Mouse (Mus musculus): ENCODE results near the gene Dennd1b. TPM values are rescaled to one million over a fixed set of nuclear protein-coding genes. Genes with fewer than 3 reads are reported as not detected.

Dennd1b gene
- polyA plus RNA-seq, 1 experiment from 2014 or later = 18.3 TPM

- no peaks in the 10 kb centered on the region for H3K27me3 ChIP-seq (replicated peaks; ENCODE audit: control insufficient read depth, insufficient read depth, low read length)
- TF ChIP-seq CTCF (IDR thresholded peaks at IDR 0.05; ENCODE audit: low read depth) = no peak
- H3K4me1 ChIP-seq (replicated peaks; ENCODE audit: control insufficient read depth, insufficient read depth, low read length) = no peaks in the 10 kb centered on the region
- no peak for ATAC-seq
- no peaks in the 10 kb centered on the region for H3K9me3 ChIP-seq (ENCODE audit: control insufficient read depth)
- no peak overlapping the region for H3K4me2 ChIP-seq (replicated peaks; ENCODE audit: low read depth)
- H3K27ac ChIP-seq (ENCODE audit: low read depth, low read length) = no peak overlapping the region
- no peak overlapping the region for H3K9ac ChIP-seq (ENCODE audit: low read depth, low read length)
- WGBS = 65% methylated on average over 7 of the region's 7 CpGs
- no peaks in the 10 kb centered on the region for H3K36me3 ChIP-seq (ENCODE audit: control insufficient read depth, insufficient read depth)
- H3K4me3 ChIP-seq (ENCODE audit: low read depth, low read length) = no peak overlapping the region
These were observed 73.7 kb downstream of the Dennd1b start for GRCm38 (mm10) chr1:139036768-139037507.

- TF ChIP-seq CTCF (IDR thresholded peaks at IDR 0.05; ENCODE audit: low read depth) = no peak
- Histone ChIP-seq H3K27ac (ENCODE audit: low read depth, low read length) (no peak overlapping the region), H3K36me3 (ENCODE audit: control insufficient read depth, insufficient read depth) (no peaks in the 10 kb centered on the region), H3K4me1 (replicated peaks; ENCODE audit: control insufficient read depth, insufficient read depth, low read length) (no peaks in the 10 kb centered on the region), H3K9ac (ENCODE audit: low read depth, low read length) (no peak overlapping the region), H3K9me3 (ENCODE audit: control insufficient read depth) (no peaks in the 10 kb centered on the region), H3K4me2 (replicated peaks; ENCODE audit: low read depth) (no peak overlapping the region), H3K4me3 (ENCODE audit: low read depth, low read length) (no peak overlapping the region), H3K27me3 (replicated peaks; ENCODE audit: control insufficient read depth, insufficient read depth, low read length) (no peaks in the 10 kb centered on the region)
- WGBS = 74% methylated on average over 4 of the region's 4 CpGs
- no peak for ATAC-seq
These were observed 74.8 kb downstream of the Dennd1b start for GRCm38 (mm10) chr1:139038074-139038473.

- Histone ChIP-seq H3K27me3 (replicated peaks; ENCODE audit: control insufficient read depth, insufficient read depth, low read length) (no peaks in the 10 kb centered on the region), H3K9ac (ENCODE audit: low read depth, low read length) (no peak overlapping the region), H3K4me1 (replicated peaks; ENCODE audit: control insufficient read depth, insufficient read depth, low read length) (no peaks in the 10 kb centered on the region), H3K27ac (ENCODE audit: low read depth, low read length) (no peak overlapping the region), H3K4me3 (ENCODE audit: low read depth, low read length) (no peak overlapping the region), H3K4me2 (replicated peaks; ENCODE audit: low read depth) (no peak overlapping the region), H3K36me3 (ENCODE audit: control insufficient read depth, insufficient read depth) (no peaks in the 10 kb centered on the region), H3K9me3 (ENCODE audit: control insufficient read depth) (no peaks in the 10 kb centered on the region)
- 72% methylated on average over 3 of the region's 3 CpGs for WGBS
- TF ChIP-seq CTCF (IDR thresholded peaks at IDR 0.05; ENCODE audit: low read depth) = no peak
- no peak for ATAC-seq
These were observed 75.4 kb downstream of the Dennd1b start for GRCm38 (mm10) chr1:139038620-139039019.

GRCm38 (mm10) chr1:139039529-139040230 lies 76.4 kb downstream of the Dennd1b start:
- Histone ChIP-seq H3K4me3 (ENCODE audit: low read depth, low read length) (no peak overlapping the region), H3K4me1 (replicated peaks; ENCODE audit: control insufficient read depth, insufficient read depth, low read length) (no peaks in the 10 kb centered on the region), H3K9me3 (ENCODE audit: control insufficient read depth) (no peaks in the 10 kb centered on the region), H3K36me3 (ENCODE audit: control insufficient read depth, insufficient read depth) (no peaks in the 10 kb centered on the region), H3K9ac (ENCODE audit: low read depth, low read length) (no peak overlapping the region), H3K27ac (ENCODE audit: low read depth, low read length) (no peak overlapping the region), H3K27me3 (replicated peaks; ENCODE audit: control insufficient read depth, insufficient read depth, low read length) (no peaks in the 10 kb centered on the region), H3K4me2 (replicated peaks; ENCODE audit: low read depth) (no peak overlapping the region)
- WGBS = 78% methylated on average over 7 of the region's 7 CpGs
- no peak for ATAC-seq
- no peak for TF ChIP-seq CTCF (IDR thresholded peaks at IDR 0.05; ENCODE audit: low read depth)

- no peaks in the 10 kb centered on the region for H3K4me1 ChIP-seq (replicated peaks; ENCODE audit: control insufficient read depth, insufficient read depth, low read length)
These were observed 85.8 kb downstream of the Dennd1b start for GRCm38 (mm10) chr1:139049075-139049474.

GRCm38 (mm10) chr1:139049881-139050472 lies 86.7 kb downstream of the Dennd1b start:
- Histone ChIP-seq H3K4me1 (replicated peaks; ENCODE audit: control insufficient read depth, insufficient read depth, low read length) (no peaks in the 10 kb centered on the region), H3K9me3 (ENCODE audit: control insufficient read depth) (no peaks in the 10 kb centered on the region), H3K36me3 (ENCODE audit: control insufficient read depth, insufficient read depth) (peaks cover 8% of the 10 kb centered on the region; the same call in 1 of the 2 replicates), H3K4me2 (replicated peaks; ENCODE audit: low read depth) (no peak overlapping the region), H3K9ac (ENCODE audit: low read depth, low read length) (no peak overlapping the region), H3K4me3 (ENCODE audit: low read depth, low read length) (no peak overlapping the region), H3K27ac (ENCODE audit: low read depth, low read length) (no peak overlapping the region), H3K27me3 (replicated peaks; ENCODE audit: control insufficient read depth, insufficient read depth, low read length) (no peaks in the 10 kb centered on the region)
- no peak for TF ChIP-seq CTCF (IDR thresholded peaks at IDR 0.05; ENCODE audit: low read depth)
- ATAC-seq = no peak
- 68% methylated on average over 11 of the region's 11 CpGs for WGBS

More at GRCm38 (mm10) chr1:139049075-139049474, 85.8 kb downstream of the Dennd1b start:
- ATAC-seq = no peak
- Histone ChIP-seq H3K27me3 (replicated peaks; ENCODE audit: control insufficient read depth, insufficient read depth, low read length) (no peaks in the 10 kb centered on the region), H3K4me2 (replicated peaks; ENCODE audit: low read depth) (no peak overlapping the region), H3K27ac (ENCODE audit: low read depth, low read length) (no peak overlapping the region), H3K9me3 (ENCODE audit: control insufficient read depth) (no peaks in the 10 kb centered on the region), H3K4me3 (ENCODE audit: low read depth, low read length) (no peak overlapping the region), H3K36me3 (ENCODE audit: control insufficient read depth, insufficient read depth) (peaks cover 8% of the 10 kb centered on the region; the same call in 1 of the 2 replicates), H3K9ac (ENCODE audit: low read depth, low read length) (no peak overlapping the region)
- TF ChIP-seq CTCF (IDR thresholded peaks at IDR 0.05; ENCODE audit: low read depth) = no peak
- WGBS = 44% methylated on average over 6 of the region's 6 CpGs
